Mouse (Mus musculus) hindbrain, embryonic 13.5 days (tissue): ENCODE results near the gene Etnk1. TPM values are rescaled to one million over a fixed set of nuclear protein-coding genes. Genes with fewer than 3 reads are reported as not detected.

Source experiments
- ATAC-seq: fragments of 200-750 bp; cut with Nextera tagmentation; 2 replicates; pipeline ENCODE4 v1.8.0; 2017; ENCODE audit warnings: moderate TSS enrichment; ENCODE audit not compliant: low FRiP score
- H3K27ac ChIP-seq: fragments of 300-500 bp; sonication (generic); 2 replicates; pipeline ENCODE4 v1.5.1; 2015; ENCODE audit warnings: inconsistent platforms, mild to moderate bottlenecking, moderate library complexity
- H3K27me3 ChIP-seq: fragments of 300-500 bp; sonication (generic); 2 replicates; pipeline ENCODE4 v1.6.1; 2015; ENCODE audit warnings: mild to moderate bottlenecking, inconsistent platforms
- H3K36me3 ChIP-seq: fragments of 300-500 bp; sonication (generic); 2 replicates; pipeline ENCODE4 v1.6.1; 2015; ENCODE audit warnings: mild to moderate bottlenecking, inconsistent platforms
- H3K4me1 ChIP-seq: fragments of 300-500 bp; sonication (generic); replicated peaks from 2 replicates; pipeline ENCODE4 v1.6.1; 2015; ENCODE audit warnings: inconsistent platforms
- H3K4me2 ChIP-seq: fragments of 300-500 bp; sonication (generic); 2 replicates; pipeline ENCODE4 v1.6.1; 2015; ENCODE audit warnings: inconsistent platforms, mild to moderate bottlenecking, moderate library complexity
- H3K4me3 ChIP-seq: fragments of 300-500 bp; sonication (generic); 2 replicates; pipeline ENCODE4 v1.5.1; 2015; ENCODE audit warnings: mild to moderate bottlenecking, inconsistent platforms
- H3K9ac ChIP-seq: fragments of 300-500 bp; sonication (generic); 2 replicates; pipeline ENCODE4 v1.6.1; 2015; ENCODE audit warnings: mild to moderate bottlenecking, inconsistent platforms
- H3K9me3 ChIP-seq: fragments of 300-500 bp; sonication (generic); 2 replicates; pipeline ENCODE4 v1.6.1; 2016; ENCODE audit warnings: inconsistent platforms
- WGBS: fragments of 180-500 bp; shearing (Covaris S2); methylation state at CpG from one replicate; pipeline ENCODE4 v1.1.7; 2015; 5-methylcytosine and 5-hydroxymethylcytosine counted together
- polyA plus RNA-seq: library from polyadenylated mRNA; unstranded; fragments of >200 nt; fragmentation: Nextera tagmentation; extraction: Ambion mirVana; gene quantifications from 2 replicates; pipeline ENCODE4 v1.2.1, GENCODE M21; 2015

Etnk1 gene
- polyA plus RNA-seq, result 35.2 and 36.3 TPM in 2 replicates

GRCm38 (mm10) chr6:143166452-143167357 lies at the start of gene Etnk1:
Gene Etnk1 (plus strand): TSS chr6:143167221.
- H3K27ac ChIP-seq, result peak within 1 kb of the TSS; percentile 94
- peak within 1 kb of the TSS; percentile 89 for H3K9ac ChIP-seq
- under 1% methylated on average over 77 of the region's 81 CpGs for WGBS
- no peaks in the 10 kb centered on the region for H3K9me3 ChIP-seq
- peaks cover 44% of the 10 kb centered on the region for H3K4me1 ChIP-seq
- peaks cover 4% of the 10 kb centered on the region; the same call in 1 of the 2 replicates for H3K27me3 ChIP-seq
- peak; percentile 97 for ATAC-seq
- H3K4me2 ChIP-seq, result peak within 1 kb of the TSS; percentile 72
- peaks cover 5% of the 10 kb centered on the region; the same call in 1 of the 2 replicates for H3K36me3 ChIP-seq
- peak within 1 kb of the TSS; percentile 71 for H3K4me3 ChIP-seq

DNA sequence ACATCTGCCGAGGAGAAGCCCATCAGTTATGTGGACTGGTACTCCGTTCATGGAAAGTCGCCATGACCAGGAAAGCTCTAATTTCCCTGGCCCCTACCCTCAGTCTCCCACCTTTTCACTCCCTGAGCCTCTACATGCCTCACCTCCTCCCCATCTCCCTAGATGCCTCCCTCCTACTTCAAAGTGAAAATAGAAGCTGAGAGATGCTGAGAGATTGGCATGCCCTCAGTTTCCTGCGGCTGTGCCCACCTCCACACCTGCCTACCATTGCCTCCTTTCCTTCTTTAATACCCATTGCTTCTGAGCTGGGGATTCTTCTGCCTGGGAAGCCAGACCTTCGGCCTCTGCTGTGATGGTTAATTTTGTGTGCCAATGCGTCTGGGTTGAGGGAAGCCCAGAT lies 47.7 kb upstream of the Etnk1 start:
- no peaks in the 10 kb centered on the region for H3K9me3 ChIP-seq
- no peaks in the 10 kb centered on the region for H3K36me3 ChIP-seq
- H3K4me3 ChIP-seq, result no peak overlapping the region
- H3K4me2 ChIP-seq, result no peak overlapping the region
- no peaks in the 10 kb centered on the region for H3K27me3 ChIP-seq
- H3K27ac ChIP-seq, result no peak overlapping the region
- H3K4me1 ChIP-seq, result 0 out of 2 replicates have a peak, but pooled peaks cover 3% of the 10 kb centered on the region
- no peak overlapping the region for H3K9ac ChIP-seq
- no peak for ATAC-seq
- WGBS, result 94% methylated on average over 6 of the region's 6 CpGs

DNA sequence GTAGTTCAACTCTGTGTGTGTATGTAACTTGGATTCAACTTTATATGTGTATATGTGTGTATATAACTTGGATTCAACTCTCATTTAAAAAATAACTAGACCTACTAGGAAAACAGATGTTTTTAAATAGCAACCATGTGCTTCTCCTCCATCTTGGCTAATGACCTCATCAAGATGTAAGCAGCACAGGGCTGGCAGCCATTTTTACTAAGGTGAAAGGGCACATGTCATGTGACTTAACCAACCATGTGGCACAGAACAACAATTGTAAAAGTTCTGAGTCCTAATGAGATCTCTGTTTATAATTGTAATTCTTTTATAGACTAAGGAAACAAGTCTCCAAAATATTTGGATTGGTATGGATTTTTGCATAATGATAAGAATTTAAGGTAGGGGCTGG lies 41.3 kb upstream of the Etnk1 start:
- no peak overlapping the region for H3K9ac ChIP-seq
- peaks cover 7% of the 10 kb centered on the region for H3K9me3 ChIP-seq
- H3K4me1 ChIP-seq, result no peaks in the 10 kb centered on the region
- ATAC-seq, result no peak
- H3K36me3 ChIP-seq, result no peaks in the 10 kb centered on the region
- no peaks in the 10 kb centered on the region for H3K27me3 ChIP-seq
- no peak overlapping the region for H3K4me2 ChIP-seq
- H3K4me3 ChIP-seq, result no peak overlapping the region
- no peak overlapping the region for H3K27ac ChIP-seq

- ATAC-seq, result no peak
Observed at GRCm38 (mm10) chr6:143129466-143129865, 37.6 kb upstream of the Etnk1 start.

GRCm38 (mm10) chr6:143129952-143130351 lies 37.1 kb upstream of the Etnk1 start:
- H3K9ac ChIP-seq, result no peak overlapping the region
- WGBS, result 82% methylated on average over 3 of the region's 3 CpGs
- H3K27ac ChIP-seq, result no peak overlapping the region
- no peak for ATAC-seq
- H3K4me2 ChIP-seq, result no peak overlapping the region
- no peak overlapping the region for H3K4me3 ChIP-seq
- H3K4me1 ChIP-seq, result no peaks in the 10 kb centered on the region
- peaks cover 11% of the 10 kb centered on the region for H3K9me3 ChIP-seq
- H3K36me3 ChIP-seq, result no peaks in the 10 kb centered on the region
- no peaks in the 10 kb centered on the region for H3K27me3 ChIP-seq

More at GRCm38 (mm10) chr6:143129466-143129865, 37.6 kb upstream of the Etnk1 start:
- no peaks in the 10 kb centered on the region for H3K27me3 ChIP-seq
- WGBS, result 89% methylated on average over 7 of the region's 7 CpGs
- no peak overlapping the region for H3K27ac ChIP-seq
- no peaks in the 10 kb centered on the region for H3K36me3 ChIP-seq
- H3K4me3 ChIP-seq, result no peak overlapping the region
- H3K4me2 ChIP-seq, result no peak overlapping the region
- H3K9ac ChIP-seq, result no peak overlapping the region
- peaks cover 11% of the 10 kb centered on the region for H3K9me3 ChIP-seq
- no peaks in the 10 kb centered on the region for H3K4me1 ChIP-seq

GRCm38 (mm10) chr6:143130411-143130810 lies 36.6 kb upstream of the Etnk1 start:
- H3K4me2 ChIP-seq, result no peak overlapping the region
- ATAC-seq, result no peak
- no peak overlapping the region for H3K9ac ChIP-seq
- no peaks in the 10 kb centered on the region for H3K27me3 ChIP-seq
- no peaks in the 10 kb centered on the region for H3K36me3 ChIP-seq
- H3K4me3 ChIP-seq, result no peak overlapping the region
- H3K27ac ChIP-seq, result no peak overlapping the region
- 84% methylated on average over 4 of the region's 4 CpGs for WGBS
- H3K4me1 ChIP-seq, result no peaks in the 10 kb centered on the region
- H3K9me3 ChIP-seq, result peaks cover 11% of the 10 kb centered on the region

- Histone ChIP-seq H3K27me3 (no peaks in the 10 kb centered on the region), H3K36me3 (no peaks in the 10 kb centered on the region), H3K27ac (no peak overlapping the region), H3K4me1 (no peaks in the 10 kb centered on the region), H3K9me3 (peaks cover 11% of the 10 kb centered on the region), H3K4me3 (no peak overlapping the region), H3K4me2 (no peak overlapping the region), H3K9ac (no peak overlapping the region)
- ATAC-seq, result no peak
- WGBS, result 79% methylated on average over 6 of the region's 6 CpGs
Observed at GRCm38 (mm10) chr6:143131895-143132652, 34.9 kb upstream of the Etnk1 start.

DNA sequence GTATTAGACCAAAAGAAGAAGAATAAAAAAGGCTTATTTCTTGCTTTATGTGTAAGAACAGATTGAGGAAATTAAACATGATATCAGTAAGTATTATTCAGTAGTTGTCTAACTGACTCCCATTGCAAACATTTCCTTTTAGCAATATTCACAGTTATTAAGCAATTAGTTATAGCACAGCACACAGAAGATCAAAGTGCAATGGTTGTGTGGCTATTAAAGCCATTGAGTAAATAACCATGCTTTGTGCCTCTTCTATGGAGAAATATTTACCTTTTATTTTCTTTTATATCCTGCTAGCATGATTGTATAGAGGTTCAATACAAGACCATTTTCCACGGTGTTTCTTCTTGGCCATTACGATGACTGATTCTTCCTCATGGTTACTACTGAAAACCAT lies 33.9 kb upstream of the Etnk1 start:
- ATAC-seq, result no peak
- H3K4me2 ChIP-seq, result no peak overlapping the region

GRCm38 (mm10) chr6:143135097-143135496 lies 31.9 kb upstream of the Etnk1 start:
- H3K4me1 ChIP-seq, result no peaks in the 10 kb centered on the region
- no peaks in the 10 kb centered on the region for H3K27me3 ChIP-seq
- peaks cover 10% of the 10 kb centered on the region for H3K9me3 ChIP-seq
- no peak overlapping the region for H3K9ac ChIP-seq
- no peaks in the 10 kb centered on the region for H3K36me3 ChIP-seq
- no peak overlapping the region for H3K27ac ChIP-seq
- 88% methylated on average over 13 of the region's 13 CpGs for WGBS
- no peak overlapping the region for H3K4me3 ChIP-seq
- no peak overlapping the region for H3K4me2 ChIP-seq
- ATAC-seq, result no peak

More for the DNA sequence above, 33.9 kb upstream of the Etnk1 start:
- Histone ChIP-seq H3K9ac (no peak overlapping the region), H3K4me1 (no peaks in the 10 kb centered on the region), H3K27me3 (no peaks in the 10 kb centered on the region), H3K9me3 (peaks cover 11% of the 10 kb centered on the region), H3K27ac (no peak overlapping the region), H3K4me3 (no peak overlapping the region), H3K36me3 (no peaks in the 10 kb centered on the region)
- 61% methylated on average over 2 of the region's 2 CpGs for WGBS

DNA sequence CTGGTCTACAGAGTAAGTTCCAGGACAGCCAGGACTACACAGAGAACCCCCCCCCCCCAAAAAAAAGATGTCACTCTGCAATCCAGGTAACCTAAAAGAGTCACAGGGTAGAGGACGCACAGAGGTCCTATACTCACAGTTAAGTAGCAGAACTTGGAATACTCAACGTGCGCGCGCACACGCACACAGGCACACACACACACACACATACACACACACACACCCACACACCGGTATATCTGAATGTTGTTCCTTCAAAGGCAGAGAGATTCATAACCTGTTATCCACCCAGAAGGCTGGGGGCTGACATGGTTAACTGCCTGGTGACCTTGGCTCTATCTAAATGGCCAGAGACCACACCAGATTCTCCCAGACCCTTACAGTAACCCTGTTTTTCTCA lies 30.3 kb upstream of the Etnk1 start:
- Histone ChIP-seq H3K9me3 (no peaks in the 10 kb centered on the region), H3K4me3 (no peak overlapping the region), H3K4me1 (no peaks in the 10 kb centered on the region), H3K36me3 (no peaks in the 10 kb centered on the region), H3K27ac (no peak overlapping the region), H3K9ac (no peak overlapping the region), H3K4me2 (no peak overlapping the region), H3K27me3 (no peaks in the 10 kb centered on the region)
- no peak for ATAC-seq
- 98% methylated on average over 7 of the region's 7 CpGs for WGBS

GRCm38 (mm10) chr6:143137341-143137740 lies 29.7 kb upstream of the Etnk1 start:
- Histone ChIP-seq H3K27me3 (no peaks in the 10 kb centered on the region), H3K27ac (no peak overlapping the region), H3K4me2 (no peak overlapping the region), H3K9me3 (no peaks in the 10 kb centered on the region), H3K4me3 (no peak overlapping the region), H3K4me1 (no peaks in the 10 kb centered on the region), H3K9ac (no peak overlapping the region), H3K36me3 (no peaks in the 10 kb centered on the region)
- no peak for ATAC-seq
- 84% methylated on average over 5 of the region's 5 CpGs for WGBS

GRCm38 (mm10) chr6:143139417-143139816 lies 27.6 kb upstream of the Etnk1 start:
- H3K27me3 ChIP-seq, result no peaks in the 10 kb centered on the region
- WGBS, result 85% methylated on average over 2 of the region's 2 CpGs
- peaks cover 4% of the 10 kb centered on the region; the same call in 1 of the 2 replicates for H3K4me1 ChIP-seq
- H3K27ac ChIP-seq, result no peak overlapping the region
- H3K9ac ChIP-seq, result no peak overlapping the region
- no peak for ATAC-seq
- no peak overlapping the region for H3K4me3 ChIP-seq
- no peak overlapping the region for H3K4me2 ChIP-seq
- no peaks in the 10 kb centered on the region for H3K9me3 ChIP-seq
- H3K36me3 ChIP-seq, result no peaks in the 10 kb centered on the region
